Mouse (Mus musculus) MEL (cell line): ENCODE results near the gene Dusp2. TPM values are rescaled to one million over a fixed set of nuclear protein-coding genes. Genes with fewer than 3 reads are reported as not detected.

ENCODE experiments used
- DNase-seq: peaks from one replicate; pipeline ENCODE4 v3.0.0; 2011; ENCODE audit warnings: low read depth, low spot score
- H3K27ac ChIP-seq: 2 replicates; pipeline ENCODE4 v1.5.1; 2012; ENCODE audit warnings: low read depth, mild to moderate bottlenecking, control low read depth, low read length, moderate library complexity; ENCODE audit not compliant: control insufficient read depth
- H3K27me3 ChIP-seq, 2 experiments: fragments of 150-350 bp in 1 of 2; sonication (generic) in 1 of 2; 2 replicates each; pipeline ENCODE4 v1.6.1; 2012; ENCODE audit warnings: low read length in 2 of 2, mild to moderate bottlenecking in 2 of 2, improper control_type of control experiment in 1 of 2, moderate library complexity in 1 of 2; ENCODE audit not compliant: insufficient read depth in 2 of 2, control insufficient read depth in 1 of 2
- H3K36me3 ChIP-seq, 2 experiments: 2 replicates each; pipeline ENCODE4 v1.6.1; 2012 to 2014; ENCODE audit warnings: low read length in 2 of 2, improper control_type of control experiment in 1 of 2, inconsistent platforms in 1 of 2, mild to moderate bottlenecking in 1 of 2; ENCODE audit not compliant: insufficient read depth in 2 of 2, control insufficient read depth in 1 of 2
- H3K4me1 ChIP-seq, 2 experiments: fragments of 150-350 bp in 1 of 2; sonication (generic) in 1 of 2; 2 replicates each; pipeline ENCODE4 v1.6.1; 2012; ENCODE audit warnings: low read length in 2 of 2, improper control_type of control experiment in 1 of 2, mild to moderate bottlenecking in 1 of 2; ENCODE audit not compliant: insufficient read depth in 2 of 2, control insufficient read depth in 1 of 2
- H3K4me3 ChIP-seq, 2 experiments: fragments of 150-350 bp in 1 of 2; sonication (generic) in 1 of 2; 2 replicates each; pipeline ENCODE4 v1.5.1; 2012; ENCODE audit warnings: low read depth in 2 of 2, low read length in 2 of 2, mild to moderate bottlenecking in 2 of 2, moderate library complexity in 2 of 2, control low read depth in 1 of 2, improper control_type of control experiment in 1 of 2; ENCODE audit not compliant: control insufficient read depth in 1 of 2, insufficient read depth in 1 of 2
- H3K79me2 ChIP-seq: 2 replicates; pipeline ENCODE4 v1.6.1; 2012; ENCODE audit warnings: mild to moderate bottlenecking, low read length, moderate library complexity; ENCODE audit not compliant: control insufficient read depth, poor library complexity, insufficient read depth
- H3K9ac ChIP-seq: 2 replicates; pipeline ENCODE4 v1.6.1; 2012; ENCODE audit warnings: low read depth, mild to moderate bottlenecking, control low read depth, low read length, moderate library complexity; ENCODE audit not compliant: control insufficient read depth, poor library complexity, severe bottlenecking
- H3K9me3 ChIP-seq: fragments of 150-350 bp; sonication (generic); replicated peaks from 2 replicates; pipeline ENCODE4 v1.6.1; 2012; ENCODE audit warnings: mild to moderate bottlenecking, low read length, improper control_type of control experiment, moderate library complexity; ENCODE audit not compliant: insufficient read depth
- CHD1 ChIP-seq: IDR thresholded peaks from 2 replicates; pipeline ENCODE4 v1.6.1; 2012; ENCODE audit warnings: low read depth, mild to moderate bottlenecking, inconsistent platforms, low read length, improper control_type of control experiment
- CHD2 ChIP-seq: IDR thresholded peaks from 2 replicates; pipeline ENCODE4 v1.6.1; 2011; ENCODE audit warnings: low read length, improper control_type of control experiment
- CTCF ChIP-seq, 3 experiments: IDR thresholded peaks in 2 of 3; conservative IDR thresholded peaks in 1 of 3; 2 replicates each; pipeline ENCODE4 v1.5.1; 2011 to 2012; ENCODE audit warnings: low read length in 3 of 3, low read depth in 2 of 3, mild to moderate bottlenecking in 2 of 3, improper control_type of control experiment in 1 of 3, inconsistent platforms in 1 of 3, mixed read lengths in 1 of 3, moderate library complexity in 1 of 3; ENCODE audit not compliant: control insufficient read depth in 1 of 3, insufficient read depth in 1 of 3, poor library complexity in 1 of 3, severe bottlenecking in 1 of 3
- HCFC1 ChIP-seq: IDR thresholded peaks from 2 replicates; pipeline ENCODE4 v1.6.1; 2012; ENCODE audit warnings: low read depth, mild to moderate bottlenecking, inconsistent platforms, low read length, improper control_type of control experiment, moderate library complexity
- KAT2A ChIP-seq: conservative IDR thresholded peaks from 2 replicates; pipeline ENCODE4 v1.6.1; 2012; ENCODE audit warnings: low read depth, low read length, improper control_type of control experiment, inconsistent platforms
- MAFK ChIP-seq: IDR thresholded peaks from 2 replicates; pipeline ENCODE4 v1.6.1; 2011; ENCODE audit warnings: low read depth, mild to moderate bottlenecking, low read length, improper control_type of control experiment, borderline replicate concordance
- MXI1 ChIP-seq: IDR thresholded peaks from 2 replicates; pipeline ENCODE4 v1.6.1; 2011; ENCODE audit warnings: mild to moderate bottlenecking, low read depth, low read length, improper control_type of control experiment
- MYC ChIP-seq: IDR thresholded peaks from 2 replicates; pipeline ENCODE4 v1.6.1; 2011; ENCODE audit warnings: low read depth, mild to moderate bottlenecking, low read length, improper control_type of control experiment, moderate library complexity
- NELFE ChIP-seq: IDR thresholded peaks from 2 replicates; pipeline ENCODE4 v1.6.1; 2011; ENCODE audit warnings: low read depth, low read length, improper control_type of control experiment
- NRF1 ChIP-seq: IDR thresholded peaks from 2 replicates; pipeline ENCODE4 v1.6.1; 2014; ENCODE audit warnings: low read depth, mild to moderate bottlenecking, inconsistent platforms, low read length, improper control_type of control experiment, moderate library complexity; ENCODE audit not compliant: poor library complexity, insufficient read depth, severe bottlenecking
- POLR2A ChIP-seq, 2 experiments: IDR thresholded peaks; 2 replicates each; pipeline ENCODE4 v1.6.1; 2011 to 2012; ENCODE audit warnings: low read length in 2 of 2, mild to moderate bottlenecking in 2 of 2, control low read depth in 1 of 2, improper control_type of control experiment in 1 of 2, low read depth in 1 of 2, moderate library complexity in 1 of 2; ENCODE audit not compliant: control insufficient read depth in 1 of 2, insufficient read depth in 1 of 2, poor library complexity in 1 of 2
- POLR2AphosphoS2 ChIP-seq: IDR thresholded peaks from 2 replicates; pipeline ENCODE4 v1.6.1; 2011; ENCODE audit warnings: low read length, improper control_type of control experiment
- POLR2AphosphoS5 ChIP-seq: IDR thresholded peaks from 2 replicates; pipeline ENCODE4 v1.6.1; 2012; ENCODE audit warnings: low read depth, borderline replicate concordance, mild to moderate bottlenecking, inconsistent platforms, low read length, moderate library complexity, mixed read lengths
- RAD21 ChIP-seq: IDR thresholded peaks from 2 replicates; pipeline ENCODE4 v1.6.1; 2011; ENCODE audit warnings: mild to moderate bottlenecking, low read depth, low read length, improper control_type of control experiment
- RCOR1 ChIP-seq: IDR thresholded peaks from 2 replicates; pipeline ENCODE4 v1.6.1; 2012; ENCODE audit warnings: low read depth, mild to moderate bottlenecking, inconsistent platforms, low read length, improper control_type of control experiment
- SIN3A ChIP-seq: IDR thresholded peaks from 2 replicates; pipeline ENCODE4 v1.6.1; 2012; ENCODE audit warnings: low read length, improper control_type of control experiment, inconsistent platforms
- SMC3 ChIP-seq: IDR thresholded peaks from 2 replicates; pipeline ENCODE4 v1.6.1; 2011; ENCODE audit warnings: low read depth, low read length, improper control_type of control experiment
- TBP ChIP-seq: IDR thresholded peaks from 2 replicates; pipeline ENCODE4 v1.8.0; 2011; ENCODE audit warnings: low read depth, low read length, improper control_type of control experiment
- TCF12 ChIP-seq: IDR thresholded peaks from 2 replicates; pipeline ENCODE4 v1.6.1; 2014; ENCODE audit warnings: low read depth, mild to moderate bottlenecking, inconsistent platforms, low read length, improper control_type of control experiment, moderate library complexity
- USF2 ChIP-seq, 2 experiments: IDR thresholded peaks; 2 replicates each; pipeline ENCODE4 v1.6.1; 2011 to 2012; ENCODE audit warnings: improper control_type of control experiment in 2 of 2, low read length in 2 of 2, borderline replicate concordance in 1 of 2, inconsistent platforms in 1 of 2, low read depth in 1 of 2, mild to moderate bottlenecking in 1 of 2; ENCODE audit not compliant: insufficient read depth in 1 of 2
- ZC3H11A ChIP-seq: IDR thresholded peaks from 2 replicates; pipeline ENCODE4 v1.6.1; 2012; ENCODE audit warnings: low read depth, mild to moderate bottlenecking, inconsistent platforms, low read length, improper control_type of control experiment
- ZKSCAN1 ChIP-seq: IDR thresholded peaks from 2 replicates; pipeline ENCODE4 v1.6.1; 2012; ENCODE audit warnings: low read depth, mild to moderate bottlenecking, inconsistent platforms, low read length, improper control_type of control experiment, moderate library complexity
- ZNF384 ChIP-seq: IDR thresholded peaks from 2 replicates; pipeline ENCODE4 v1.6.1; 2012; ENCODE audit warnings: low read depth, mild to moderate bottlenecking, inconsistent platforms, low read length, improper control_type of control experiment
- polyA plus RNA-seq, 2 experiments: library from polyadenylated mRNA; stranded (reverse) in 1 of 2; unstranded in 1 of 2; fragments of >175 nt in 1 of 2; fragments of >200 nt in 1 of 2; gene quantifications; 2 replicates each; pipeline versions ENCODE4 v1.2.1 to v1.2.4; 2012; ENCODE audit warnings: low replicate concordance in 2 of 2, low read depth in 1 of 2; ENCODE audit not compliant: insufficient read length in 2 of 2, insufficient read depth in 1 of 2, missing spikeins in 1 of 2
- total RNA-seq: library from RNA; depleted of rRNA; stranded (reverse); fragments of 300-350 nt; gene quantifications from 2 replicates; pipeline ENCODE4 v1.2.3, GENCODE M21; 2012

The Dusp2 gene
- total and polyA plus RNA-seq, 3 experiments, result 10.4 to 11.6 TPM; not detected in 1

DNA sequence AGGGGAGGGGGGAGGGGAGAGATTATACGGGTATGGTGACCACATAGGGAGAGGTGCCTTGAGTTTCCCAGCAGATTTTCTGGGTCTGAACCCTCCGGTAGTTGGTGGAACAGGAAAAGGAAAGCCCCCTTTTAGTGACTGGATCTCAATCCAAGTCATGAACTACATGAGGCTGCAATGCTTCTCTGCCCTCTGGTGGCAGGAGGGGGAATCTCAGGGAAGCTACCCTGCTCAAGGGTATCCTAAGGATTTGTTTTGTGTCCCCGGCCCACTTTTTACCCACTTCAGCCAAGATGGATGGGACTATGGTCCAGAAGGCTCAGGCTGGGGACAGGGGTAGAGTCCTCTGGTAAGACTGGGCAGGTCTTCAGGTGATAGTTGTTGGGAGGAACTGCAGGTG is 5.2 kb downstream of the Dusp2 start:
- Histone ChIP-seq H3K9ac (no peak overlapping the region), H3K36me3 (peaks cover 0 to 5% of the 10 kb centered on the region in 2 experiments; a peak in 2 of 4 replicates), H3K4me1 (peaks cover 0 to 11% of the 10 kb centered on the region in 2 experiments; a peak in 2 of 4 replicates), H3K27ac (no peak overlapping the region), H3K27me3 (peaks cover 0 to 4% of the 10 kb centered on the region in 2 experiments; a peak in 2 of 4 replicates), H3K4me3 (no peak overlapping the region), H3K9me3 (no peaks in the 10 kb centered on the region), H3K79me2 (peaks cover 9% of the 10 kb centered on the region)
- TF ChIP-seq MXI1 (no peak), POLR2A (IDR thresholded peaks at IDR 0.05; ENCODE audit: control insufficient read depth in 1 of 2, insufficient read depth in 1 of 2, low read depth in 1 of 2, low read length in 2 of 2, poor library complexity in 1 of 2) (no peak), TBP (no peak), RAD21 (peak; percentile 87), CTCF (IDR thresholded peaks at IDR 0.05 in 2 of 3, conservative IDR thresholded peaks at IDR 0.05 in 1 of 3; ENCODE audit: control insufficient read depth in 1 of 3, insufficient read depth in 1 of 3, low read depth in 2 of 3, low read length in 3 of 3, poor library complexity in 1 of 3, severe bottlenecking in 1 of 3) (peak; percentile 89 to 96 (median 90)), NELFE (no peak), SMC3 (peak; percentile 92), POLR2AphosphoS2 (no peak), ZC3H11A (peak; percentile 86), RCOR1 (no peak), USF2 (IDR thresholded peaks at IDR 0.05; ENCODE audit: borderline replicate concordance in 1 of 2, insufficient read depth in 1 of 2, low read depth in 1 of 2, low read length in 2 of 2) (no peak), CHD1 (no peak), ZNF384 (no peak), TCF12 (no peak), KAT2A (no peak), POLR2AphosphoS5 (no peak), MAFK (no peak), NRF1 (no peak), HCFC1 (no peak), SIN3A (0 out of 2 replicates have a peak, but pooled peaks have one; percentile 19), ZKSCAN1 (no peak), CHD2 (no peak), MYC (no peak)
- peak; percentile 70 for DNase-seq
